Mouse (Mus musculus): ENCODE measurements around the gene Cmtr1. TPM values are rescaled to one million over a fixed set of nuclear protein-coding genes. Genes with fewer than 3 reads are reported as not detected.

Cmtr1 gene
- polyA plus RNA-seq, 1 experiment: 55.7 TPM

DNA sequence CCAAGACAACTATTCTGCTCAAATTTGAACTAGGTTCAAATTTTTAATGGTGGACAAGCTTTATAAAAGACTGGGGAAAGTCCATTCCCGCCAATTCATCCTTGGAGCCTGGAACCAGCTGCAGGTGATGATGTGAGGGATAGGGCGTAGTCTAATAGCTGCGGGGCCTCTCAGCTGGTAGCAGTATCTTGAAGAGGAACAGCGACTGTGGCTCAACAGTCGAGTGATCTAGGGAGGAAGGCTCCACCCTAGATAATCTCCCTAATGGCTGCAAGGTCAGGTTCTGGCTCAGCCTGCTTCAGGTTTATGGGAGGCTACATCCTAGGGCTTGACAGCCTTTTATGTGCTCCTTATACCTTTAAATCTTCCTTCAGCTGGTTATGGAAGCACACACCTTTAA is 30.8 kb upstream of the Cmtr1 start:
- no peak for TF ChIP-seq POLR2AphosphoS2 (IDR thresholded peaks at IDR 0.05; ENCODE audit: insufficient read length, low read depth)
- TF ChIP-seq CEBPB (IDR thresholded peaks at IDR 0.05; ENCODE audit: insufficient read depth, poor library complexity, severe bottlenecking): no peak
- no peak for TF ChIP-seq TCF3 (IDR thresholded peaks at IDR 0.05; ENCODE audit: insufficient read length, low read depth)
- no peak for TF ChIP-seq E2F4 (IDR thresholded peaks at IDR 0.05; ENCODE audit: insufficient read depth)
- no peak for TF ChIP-seq POLR2A (IDR thresholded peaks at IDR 0.05; ENCODE audit: insufficient read length, low read depth)
- no peak for TF ChIP-seq TCF12 (IDR thresholded peaks at IDR 0.05; ENCODE audit: insufficient read depth, poor library complexity, severe bottlenecking)
- no peak for TF ChIP-seq MYOD1 (IDR thresholded peaks at IDR 0.05; ENCODE audit: control insufficient read depth in 1 of 3, insufficient read length in 2 of 3, low read depth in 2 of 3)
- TF ChIP-seq USF1 (IDR thresholded peaks at IDR 0.05; ENCODE audit: low read depth): no peak
- TF ChIP-seq REST (IDR thresholded peaks at IDR 0.05; ENCODE audit: insufficient read depth, insufficient read length): no peak
- no peak for TF ChIP-seq MYOG (IDR thresholded peaks at IDR 0.05; ENCODE audit: control insufficient read depth in 1 of 3, insufficient read depth in 1 of 3, insufficient read length in 2 of 3, low read depth in 2 of 3)
- TF ChIP-seq MAX (IDR thresholded peaks at IDR 0.05; ENCODE audit: low read depth): no peak
- TF ChIP-seq SRF (IDR thresholded peaks at IDR 0.05; ENCODE audit: control insufficient read depth, insufficient read length, low read depth): no peak
- no peak overlapping the region for H3ac ChIP-seq (ENCODE audit: control insufficient read depth, insufficient read length)
- no peak overlapping the region for H3K4me2 ChIP-seq (ENCODE audit: low read depth)
- no peaks in the 10 kb centered on the region for H3K79me2 ChIP-seq (ENCODE audit: control insufficient read depth, insufficient read depth)
- H3K27me3 ChIP-seq (ENCODE audit: control insufficient read depth, insufficient read depth, insufficient read length): no peaks in the 10 kb centered on the region
- peaks cover 31% of the 10 kb centered on the region for H3K36me3 ChIP-seq (ENCODE audit: control insufficient read depth, insufficient read depth)
- no peak overlapping the region for H3K4me3 ChIP-seq

DNA sequence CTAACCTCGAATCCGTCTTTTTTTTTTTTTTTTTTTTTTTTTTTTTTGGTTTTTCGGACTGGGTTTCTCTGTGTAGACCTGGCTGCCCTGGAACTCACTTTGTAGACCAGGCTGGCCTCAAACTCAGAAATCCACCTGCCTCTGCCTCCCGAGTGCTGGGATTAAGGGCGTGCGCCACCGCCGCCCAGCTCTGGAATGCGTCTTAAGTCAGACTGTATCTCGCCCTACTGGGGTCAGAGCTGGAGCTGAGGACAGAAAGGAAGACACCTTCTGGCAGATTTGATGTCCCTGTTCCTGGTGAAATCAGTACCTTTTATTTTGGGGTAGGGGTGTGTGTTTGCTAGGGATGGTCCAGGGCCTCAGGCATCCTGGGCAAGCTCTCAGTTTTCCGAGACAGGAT is 28.1 kb upstream of the Cmtr1 start:
- no peak for TF ChIP-seq TCF3 (IDR thresholded peaks at IDR 0.05; ENCODE audit: insufficient read length, low read depth)
- no peak for TF ChIP-seq REST (IDR thresholded peaks at IDR 0.05; ENCODE audit: insufficient read depth, insufficient read length)
- no peak for TF ChIP-seq USF1 (IDR thresholded peaks at IDR 0.05; ENCODE audit: low read depth)
- no peak for TF ChIP-seq POLR2A (IDR thresholded peaks at IDR 0.05; ENCODE audit: insufficient read length, low read depth)
- TF ChIP-seq TCF12 (IDR thresholded peaks at IDR 0.05; ENCODE audit: insufficient read depth, poor library complexity, severe bottlenecking): no peak
- TF ChIP-seq POLR2AphosphoS2 (IDR thresholded peaks at IDR 0.05; ENCODE audit: insufficient read length, low read depth): no peak
- TF ChIP-seq MYOG (IDR thresholded peaks at IDR 0.05; ENCODE audit: control insufficient read depth in 1 of 3, insufficient read depth in 1 of 3, insufficient read length in 2 of 3, low read depth in 2 of 3): no peak
- TF ChIP-seq SRF (IDR thresholded peaks at IDR 0.05; ENCODE audit: control insufficient read depth, insufficient read length, low read depth): no peak
- TF ChIP-seq MYOD1 (IDR thresholded peaks at IDR 0.05; ENCODE audit: control insufficient read depth in 1 of 3, insufficient read length in 2 of 3, low read depth in 2 of 3): no peak
- no peak for TF ChIP-seq E2F4 (IDR thresholded peaks at IDR 0.05; ENCODE audit: insufficient read depth)
- Histone ChIP-seq H3K4me3 (no peak overlapping the region), H3K79me2 (ENCODE audit: control insufficient read depth, insufficient read depth) (no peaks in the 10 kb centered on the region), H3K36me3 (ENCODE audit: control insufficient read depth, insufficient read depth) (peaks cover 17% of the 10 kb centered on the region), H3ac (ENCODE audit: control insufficient read depth, insufficient read length) (no peak overlapping the region), H3K4me2 (ENCODE audit: low read depth) (no peak overlapping the region), H3K27me3 (ENCODE audit: control insufficient read depth, insufficient read depth, insufficient read length) (no peaks in the 10 kb centered on the region)

DNA sequence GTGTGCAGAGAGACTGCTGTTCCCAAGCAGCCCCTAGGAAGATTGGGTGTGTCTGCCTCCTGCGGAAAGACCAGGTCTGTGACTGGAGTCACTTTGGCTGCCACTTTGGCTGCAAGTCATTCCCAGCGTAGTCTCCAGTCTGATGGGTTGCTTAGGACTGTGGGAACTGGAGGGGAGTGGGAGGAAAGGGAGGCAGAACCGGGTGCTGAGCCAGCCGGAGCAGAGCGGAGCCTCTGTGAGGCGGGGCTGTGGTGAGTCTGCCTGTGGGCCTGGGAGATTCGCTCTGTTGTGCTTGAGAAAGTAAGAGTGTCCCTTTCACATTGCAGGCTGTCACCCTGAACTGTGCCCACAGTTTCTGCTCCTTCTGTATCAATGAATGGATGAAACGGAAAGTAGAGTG is 24.9 kb upstream of the Cmtr1 start:
- H3K36me3 ChIP-seq (ENCODE audit: control insufficient read depth, insufficient read depth): peaks cover 16% of the 10 kb centered on the region
- no peaks in the 10 kb centered on the region for H3K79me2 ChIP-seq (ENCODE audit: control insufficient read depth, insufficient read depth)
- no peak overlapping the region for H3K4me3 ChIP-seq
- TF ChIP-seq POLR2AphosphoS2 (IDR thresholded peaks at IDR 0.05; ENCODE audit: insufficient read length, low read depth) (no peak), MYOG (IDR thresholded peaks at IDR 0.05; ENCODE audit: control insufficient read depth in 1 of 3, insufficient read depth in 1 of 3, insufficient read length in 2 of 3, low read depth in 2 of 3) (no peak), TCF12 (IDR thresholded peaks at IDR 0.05; ENCODE audit: insufficient read depth, poor library complexity, severe bottlenecking) (no peak), TCF3 (IDR thresholded peaks at IDR 0.05; ENCODE audit: insufficient read length, low read depth) (no peak), POLR2A (IDR thresholded peaks at IDR 0.05; ENCODE audit: insufficient read length, low read depth) (no peak)
- H3K27me3 ChIP-seq (ENCODE audit: control insufficient read depth, insufficient read depth, insufficient read length): no peaks in the 10 kb centered on the region
- no peak overlapping the region for H3K4me2 ChIP-seq (ENCODE audit: low read depth)
- H3ac ChIP-seq (ENCODE audit: control insufficient read depth, insufficient read length): no peak overlapping the region

DNA sequence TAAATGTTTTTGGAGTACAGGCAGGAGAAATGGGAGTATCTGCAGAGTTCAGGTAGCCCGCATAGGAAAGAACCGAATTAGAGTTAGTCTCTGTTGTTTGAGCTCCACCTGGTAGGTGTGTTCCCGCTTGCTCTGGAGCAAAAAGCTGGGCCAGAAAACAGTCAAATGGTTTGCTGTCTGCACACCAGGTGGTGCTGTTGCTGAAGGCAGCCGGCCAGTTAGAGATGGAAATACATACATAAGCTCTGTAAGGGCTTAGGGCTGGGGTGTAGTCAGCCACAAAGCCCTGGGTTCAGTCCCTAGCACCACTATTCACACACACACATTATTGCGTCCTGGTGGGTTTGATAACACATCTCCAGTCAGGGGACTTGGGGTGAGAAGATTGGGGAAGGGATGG is 24.3 kb upstream of the Cmtr1 start:
- no peak overlapping the region for H3K4me3 ChIP-seq
- H3K27me3 ChIP-seq (ENCODE audit: control insufficient read depth, insufficient read depth, insufficient read length): no peaks in the 10 kb centered on the region
- TF ChIP-seq TCF3 (IDR thresholded peaks at IDR 0.05; ENCODE audit: insufficient read length, low read depth) (no peak), E2F4 (IDR thresholded peaks at IDR 0.05; ENCODE audit: insufficient read depth) (no peak), TCF12 (IDR thresholded peaks at IDR 0.05; ENCODE audit: insufficient read depth, poor library complexity, severe bottlenecking) (no peak), MYOG (IDR thresholded peaks at IDR 0.05; ENCODE audit: control insufficient read depth in 1 of 3, insufficient read depth in 1 of 3, insufficient read length in 2 of 3, low read depth in 2 of 3) (no peak), CEBPB (IDR thresholded peaks at IDR 0.05; ENCODE audit: insufficient read depth, poor library complexity, severe bottlenecking) (no peak), MAX (IDR thresholded peaks at IDR 0.05; ENCODE audit: low read depth) (no peak), MYOD1 (IDR thresholded peaks at IDR 0.05; ENCODE audit: control insufficient read depth in 1 of 3, insufficient read length in 2 of 3, low read depth in 2 of 3) (no peak), USF1 (IDR thresholded peaks at IDR 0.05; ENCODE audit: low read depth) (no peak), SRF (IDR thresholded peaks at IDR 0.05; ENCODE audit: control insufficient read depth, insufficient read length, low read depth) (no peak), POLR2AphosphoS2 (IDR thresholded peaks at IDR 0.05; ENCODE audit: insufficient read length, low read depth) (no peak), POLR2A (IDR thresholded peaks at IDR 0.05; ENCODE audit: insufficient read length, low read depth) (no peak), REST (IDR thresholded peaks at IDR 0.05; ENCODE audit: insufficient read depth, insufficient read length) (no peak)
- no peak overlapping the region for H3K4me2 ChIP-seq (ENCODE audit: low read depth)
- no peaks in the 10 kb centered on the region for H3K79me2 ChIP-seq (ENCODE audit: control insufficient read depth, insufficient read depth)
- H3ac ChIP-seq (ENCODE audit: control insufficient read depth, insufficient read length): no peak overlapping the region
- H3K36me3 ChIP-seq (ENCODE audit: control insufficient read depth, insufficient read depth): peaks cover 16% of the 10 kb centered on the region

DNA sequence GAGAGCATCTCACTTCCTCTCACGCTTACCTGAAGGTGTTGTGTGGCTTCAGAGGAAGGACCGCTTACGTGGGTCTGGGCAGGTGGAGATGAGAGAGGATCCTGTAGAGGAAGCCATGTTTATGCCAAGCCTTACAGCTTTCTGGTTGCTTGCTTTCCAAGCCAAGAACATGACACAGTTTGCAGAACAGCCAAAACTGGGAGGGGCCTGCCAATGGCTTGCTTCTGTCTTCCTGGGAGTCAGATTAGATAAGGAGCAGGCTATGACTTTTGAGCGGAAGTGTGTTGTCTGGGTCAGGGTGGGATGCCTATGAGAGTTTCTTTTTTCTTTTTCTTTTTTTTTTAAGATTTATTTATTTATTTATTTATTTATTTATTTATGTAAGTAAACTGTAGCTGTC is 23.0 kb upstream of the Cmtr1 start:
- Histone ChIP-seq H3ac (ENCODE audit: control insufficient read depth, insufficient read length) (no peak overlapping the region), H3K4me3 (no peak overlapping the region), H3K36me3 (ENCODE audit: control insufficient read depth, insufficient read depth) (peaks cover 11% of the 10 kb centered on the region), H3K79me2 (ENCODE audit: control insufficient read depth, insufficient read depth) (no peaks in the 10 kb centered on the region), H3K4me2 (ENCODE audit: low read depth) (no peak overlapping the region), H3K27me3 (ENCODE audit: control insufficient read depth, insufficient read depth, insufficient read length) (no peaks in the 10 kb centered on the region)
- TF ChIP-seq SRF (IDR thresholded peaks at IDR 0.05; ENCODE audit: control insufficient read depth, insufficient read length, low read depth): no peak
- TF ChIP-seq USF1 (IDR thresholded peaks at IDR 0.05; ENCODE audit: low read depth): no peak
- TF ChIP-seq POLR2A (IDR thresholded peaks at IDR 0.05; ENCODE audit: insufficient read length, low read depth): no peak
- TF ChIP-seq MAX (IDR thresholded peaks at IDR 0.05; ENCODE audit: low read depth): no peak
- no peak for TF ChIP-seq REST (IDR thresholded peaks at IDR 0.05; ENCODE audit: insufficient read depth, insufficient read length)

All from myocyte (in vitro differentiated cells).